Mouse (Mus musculus) olfactory bulb, adult 2 months (tissue): ENCODE data around the gene Gm5136.

ENCODE experiments used
- CTCF ChIP-seq: fragments of 200-500 bp; IDR thresholded peaks from 2 replicates; pipeline ENCODE4 v1.5.1; 2012; ENCODE audit warnings: low read depth, mild to moderate bottlenecking, low read length, moderate library complexity; ENCODE audit not compliant: insufficient read depth
- POLR2A ChIP-seq: fragments of 200-500 bp; IDR thresholded peaks from 2 replicates; pipeline ENCODE4 v1.6.1; 2012; ENCODE audit warnings: mild to moderate bottlenecking, low read depth, low read length, moderate library complexity; ENCODE audit not compliant: insufficient read depth

- TF ChIP-seq POLR2A: no peak
- no peak for TF ChIP-seq CTCF
Measured at GRCm38 (mm10) chr10:108657669-108658068, 42.3 kb downstream of the Gm5136 start.
